In the genomic region with DNA sequence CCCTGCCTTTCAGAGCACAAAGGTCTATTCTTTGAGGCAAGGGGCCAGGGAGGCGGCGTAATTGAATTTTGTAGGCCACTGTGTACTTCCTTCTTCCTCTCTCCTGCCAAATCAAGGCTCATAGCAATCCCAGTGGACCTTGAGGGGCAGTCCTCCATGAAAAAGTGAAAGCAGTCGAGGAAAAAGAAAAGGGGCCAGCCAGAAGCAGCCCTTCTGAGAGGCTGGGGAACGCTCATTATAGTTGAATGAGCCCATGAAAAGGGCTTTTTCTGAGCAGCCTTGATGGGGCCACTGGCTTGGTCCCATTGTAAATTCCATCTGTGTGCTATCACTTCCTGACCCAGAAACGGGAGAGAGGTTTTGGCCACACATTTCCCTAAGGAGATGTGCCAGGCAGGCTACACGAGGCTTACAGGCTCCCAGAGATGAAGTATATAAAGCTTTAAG, we compare ENCODE assay signal across 8 mouse cellular contexts. TPM values are rescaled to one million over a fixed set of nuclear protein-coding genes. Genes with fewer than 3 reads are reported as not detected.
DNase-seq lines count a peak whose midpoint lies in the region; ATAC-seq and TF ChIP-seq lines count a peak whose summit lies in the region.

No protein-coding gene starts in this region.

- peak overlapping the region; percentile 63 for H3K4me3 ChIP-seq in gastrocnemius, adult 2 months
- H3K4me3 ChIP-seq in hindbrain, embryonic 13.5 days, result no peak overlapping the region
- H3K4me3 ChIP-seq in midbrain, embryonic 15.5 days, result no peak overlapping the region

- peaks cover 5% of the 10 kb centered on the region; the same call in 1 of the 2 replicates for H3K9me3 ChIP-seq in hindbrain, embryonic 13.5 days
- H3K9me3 ChIP-seq in midbrain, embryonic 15.5 days, result no peaks in the 10 kb centered on the region

- H3K9ac ChIP-seq in hindbrain, embryonic 13.5 days, result no peak overlapping the region
- H3K9ac ChIP-seq in midbrain, embryonic 15.5 days, result no peak overlapping the region

- no peaks in the 10 kb centered on the region for H3K27me3 ChIP-seq in hindbrain, embryonic 13.5 days
- no peaks in the 10 kb centered on the region for H3K27me3 ChIP-seq in midbrain, embryonic 15.5 days (replicated peaks)

- intact Hi-C loops in gastrocnemius, adult 2 months (cut with DNase I), result no loop called here

- peak overlapping the region; percentile 82 for H3K27ac ChIP-seq in gastrocnemius, adult 2 months
- H3K27ac ChIP-seq in hindbrain, embryonic 13.5 days, result peak overlapping the region; percentile 81
- H3K27ac ChIP-seq in midbrain, embryonic 15.5 days, result peak overlapping the region; percentile 59

- H3K4me2 ChIP-seq in hindbrain, embryonic 13.5 days, result no peak overlapping the region
- H3K4me2 ChIP-seq in midbrain, embryonic 15.5 days, result no peak overlapping the region

- H3K36me3 ChIP-seq in hindbrain, embryonic 13.5 days, result no peaks in the 10 kb centered on the region
- no peaks in the 10 kb centered on the region for H3K36me3 ChIP-seq in midbrain, embryonic 15.5 days (replicated peaks)

- H3K4me1 ChIP-seq in hindbrain, embryonic 13.5 days (replicated peaks), result peaks cover 36% of the 10 kb centered on the region
- peaks cover 13% of the 10 kb centered on the region for H3K4me1 ChIP-seq in midbrain, embryonic 15.5 days

- peak; percentile 82 for ATAC-seq in hindbrain, embryonic 13.5 days (ENCODE audit: low FRiP score)
- ATAC-seq in midbrain, embryonic 15.5 days (replicated peaks), result peak; percentile 84

- TF ChIP-seq CTCF in gastrocnemius, adult 2 months (IDR thresholded peaks at IDR 0.05), result no peak

- 5% methylated on average over 6 of the region's 6 CpGs for WGBS in hindbrain, embryonic 13.5 days
- WGBS in midbrain, embryonic 15.5 days, result 3% methylated on average over 6 of the region's 6 CpGs

- peak; percentile 77 for DNase-seq in adrenal gland, postnatal 14 days
- DNase-seq in cerebellum, postnatal 36 days, result peak; percentile 25 to 34
- peak; percentile 81 for DNase-seq in gastrocnemius, adult 2 months
- DNase-seq in layer of hippocampus, postnatal 36 days, result peak; percentile 57 to 59
- peak; percentile 86 for DNase-seq in testis, postnatal 14 days (ENCODE audit: low spot score)
- DNase-seq in B cell, adult 2 months, result no peak

RNA-seq across cellular contexts. Expression of a gene that starts 33.5 kb away (rescaled TPM):
- total RNA-seq in adrenal gland, postnatal 14 days (2021), result 35.2 and 36.2 TPM in 2 replicates
- total RNA-seq in gastrocnemius, adult 2 months (2021), result 10 to 100 TPM; 13.7 to 14.5 TPM
- 56.4 and 58.8 TPM in 2 replicates for polyA plus RNA-seq in hindbrain, embryonic 13.5 days (2015; fragmentation: Nextera tagmentation; extraction: Ambion mirVana)
- total RNA-seq in layer of hippocampus, postnatal 36 days (2021), result 10 to 100 TPM; 33.1 to 42.0 TPM
- 54.1 and 56.2 TPM in 2 replicates for polyA plus RNA-seq in midbrain, embryonic 15.5 days (2015; fragmentation: Nextera tagmentation; extraction: Ambion mirVana)

Comparison
In these comparisons a context has a peak if more than half of its experiments do, and no peak if none do; other contexts are left out.
1. DNase-seq: peak in adrenal gland, postnatal 14 days (single experiment), cerebellum, postnatal 36 days (2 of 2), gastrocnemius, adult 2 months (single experiment), layer of hippocampus, postnatal 36 days (2 of 2) and testis, postnatal 14 days (single experiment); none in B cell, adult 2 months (0 of 2).
2. Peak in every context shown above with its lines, with median percentiles within 50 percentile points of each other: H3K27ac ChIP-seq.